Mouse (Mus musculus) cerebellum, postnatal 25 days (tissue): Measurements from ENCODE around the gene Vmn1r103.
"Not testable (repeated sequence)": the region's sequence is repeated elsewhere in the genome, so short reads cannot be mapped to it uniquely, and the experiment has no call there.

Experiments
- DNase-seq, 2 experiments: peaks; one replicate each; pipeline ENCODE4 v3.0.0; 2021; ENCODE audit warnings: mixed read lengths in 2 of 2

Vmn1r103 gene

DNA sequence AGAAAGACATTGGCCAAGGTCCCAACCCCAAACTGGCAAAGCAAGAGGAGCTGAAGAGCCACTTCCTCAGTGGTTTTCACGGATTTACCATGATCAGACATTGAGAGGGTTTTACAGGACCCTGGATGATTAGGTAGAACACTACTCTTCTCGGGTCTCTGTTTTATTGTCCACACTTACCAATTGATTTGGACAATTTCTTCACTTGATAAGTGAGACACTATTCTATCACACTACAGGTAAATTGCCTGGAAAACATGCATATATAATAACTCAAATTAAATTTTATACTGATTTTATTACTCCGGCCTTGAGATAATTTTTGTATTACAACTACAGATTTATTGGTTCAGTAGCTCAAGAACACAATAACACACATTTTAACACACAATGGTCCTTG, at the start of gene Vmn1r103:
Gene Vmn1r103, minus strand, starts transcription at position 101 of the 400 bp plus-strand sequence.
- DNase-seq: not testable (repeated sequence)

DNA sequence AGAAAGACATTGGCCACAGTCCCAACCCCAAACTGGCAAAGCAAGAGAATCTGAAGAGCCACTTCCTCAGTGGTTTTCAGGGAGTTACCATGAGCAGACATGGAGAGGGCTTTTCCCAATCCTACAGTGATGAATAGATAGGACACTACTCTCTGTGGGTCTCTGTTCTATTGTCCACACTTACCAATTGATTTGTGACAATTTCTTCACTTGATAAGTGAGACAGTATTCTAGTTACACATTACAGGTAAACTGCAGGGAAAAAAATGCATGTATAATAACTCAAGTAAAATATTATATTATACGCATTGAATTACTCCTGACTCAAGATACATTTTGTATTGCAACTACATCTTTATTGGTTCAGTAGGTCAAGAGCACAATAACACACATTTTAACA, 35.3 kb upstream of the Vmn1r103 start, which contains the start of gene Gm5726:
Gene Gm5726, minus strand, starts transcription at position 101 of the 400 bp plus-strand sequence.
- DNase-seq: not testable (repeated sequence)

DNA sequence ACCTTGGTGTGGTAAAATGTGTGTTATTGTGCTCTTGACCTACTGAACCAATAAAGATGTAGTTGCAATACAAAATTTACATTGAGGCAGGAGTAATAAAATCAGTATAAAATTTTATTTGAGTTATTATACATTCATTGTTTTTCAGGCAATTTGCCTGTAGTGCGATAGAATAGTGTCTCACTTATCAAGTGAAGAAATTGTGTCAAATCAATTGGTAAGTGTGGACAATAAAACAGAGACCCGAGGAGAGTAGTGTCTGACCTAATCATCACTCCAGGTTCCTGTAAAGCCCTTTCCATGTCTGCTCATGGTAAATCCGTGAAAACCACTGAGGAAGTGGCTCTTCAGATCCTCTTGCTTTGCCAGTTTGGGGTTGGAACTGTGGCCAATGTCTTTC, 23.2 kb upstream of the Vmn1r103 start, which contains the start of gene Vmn1r104:
Gene Vmn1r104, plus strand, starts transcription at position 301 of the 400 bp plus-strand sequence.
- DNase-seq: not testable (repeated sequence)

- DNase-seq: not testable (repeated sequence)
Observed at GRCm38 (mm10) chr7:20474825-20475224, 35.5 kb downstream of the Vmn1r103 start, which contains the start of gene Gm10670. Gene Gm10670, minus strand, starts transcription at chr7:20474925.
